Mouse (Mus musculus) liver, embryonic 14.5 days (tissue): ENCODE data around the gene Acp2.

Source experiments
- CTCF ChIP-seq: IDR thresholded peaks from 2 replicates; pipeline ENCODE4 v1.5.1; 2016; ENCODE audit warnings: antibody characterized with exemption, low read depth, control low read depth
- EP300 ChIP-seq: IDR thresholded peaks from 2 replicates; pipeline ENCODE4 v1.6.1; 2016; ENCODE audit warnings: antibody characterized with exemption, low read depth

DNA sequence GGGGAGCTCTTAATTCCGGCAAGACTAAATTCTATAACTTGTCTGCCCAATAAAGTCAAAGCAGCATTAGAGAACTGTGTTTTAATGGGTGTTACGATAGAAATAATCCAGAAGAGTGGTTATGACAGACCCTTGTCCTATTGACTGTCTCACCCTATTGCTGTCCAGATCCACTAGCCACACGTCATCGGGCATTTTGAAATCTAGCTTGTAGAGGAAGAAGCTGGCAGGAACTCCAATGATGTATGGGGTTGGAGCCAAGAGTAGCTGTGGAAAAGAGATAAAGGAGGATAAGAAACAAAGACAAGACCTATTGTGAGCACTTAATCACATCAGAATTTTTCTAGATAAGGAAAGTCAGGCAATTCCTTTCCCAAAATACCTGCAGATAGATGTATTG is 27.2 kb upstream of the Acp2 start:
- TF ChIP-seq EP300: no peak
- TF ChIP-seq CTCF: no peak
